Mouse (Mus musculus): ENCODE measurements at regions not wholly inside any gene's neighbourhood (a gene's known extent, or its start where the extent isn't known, plus 50 kb on each side); places are given as distances from the start of the nearest gene placed in this dataset.

GRCm38 (mm10) chr2:167878255-167878865 is 53.5 kb upstream of the Ptpn1 start:
- no peak for DNase-seq (ENCODE audit: low spot score)

- no peak for DNase-seq (ENCODE audit: low spot score)
Observed at GRCm38 (mm10) chr2:167877254-167877870, 54.5 kb upstream of the Ptpn1 start.

GRCm38 (mm10) chr2:167872507-167872906 is 59.4 kb upstream of the Ptpn1 start:
- no peak for DNase-seq (ENCODE audit: low spot score)

GRCm38 (mm10) chr2:167870153-167870552 is 61.7 kb upstream of the Ptpn1 start:
- DNase-seq (ENCODE audit: low spot score): no peak

GRCm38 (mm10) chr2:167866751-167867150 is 65.1 kb upstream of the Ptpn1 start:
- no peak for DNase-seq (ENCODE audit: low spot score)

GRCm38 (mm10) chr2:167865525-167865924 is 66.3 kb upstream of the Ptpn1 start:
- DNase-seq (ENCODE audit: low spot score): no peak

GRCm38 (mm10) chr2:167864672-167865071 is 67.2 kb upstream of the Ptpn1 start:
- no peak for DNase-seq (ENCODE audit: low spot score)

- DNase-seq (ENCODE audit: low spot score): no peak
Observed at GRCm38 (mm10) chr2:167864228-167864627, 67.6 kb upstream of the Ptpn1 start.

- no peak for DNase-seq (ENCODE audit: low spot score)
Observed at GRCm38 (mm10) chr2:167863616-167864015, 68.2 kb upstream of the Ptpn1 start.

GRCm38 (mm10) chr2:167861178-167861520 is 70.7 kb upstream of the Ptpn1 start:
- DNase-seq (ENCODE audit: low spot score): no peak

GRCm38 (mm10) chr2:167860457-167861177 is 71.2 kb upstream of the Ptpn1 start:
- no peak for DNase-seq (ENCODE audit: low spot score)

- peak; percentile 58 for DNase-seq (ENCODE audit: low spot score)
Observed at GRCm38 (mm10) chr2:167859575-167859974, 72.3 kb upstream of the Ptpn1 start.

GRCm38 (mm10) chr2:167858346-167858745 is 73.5 kb upstream of the Ptpn1 start:
- DNase-seq (ENCODE audit: low spot score): no peak

- no peak for DNase-seq (ENCODE audit: low spot score)
Observed at GRCm38 (mm10) chr2:167857911-167858310, 73.9 kb upstream of the Ptpn1 start.

GRCm38 (mm10) chr2:167856920-167857475 is 74.9 kb upstream of the Ptpn1 start:
- no peak for DNase-seq (ENCODE audit: low spot score)

GRCm38 (mm10) chr2:167856020-167856419 is 75.8 kb upstream of the Ptpn1 start:
- no peak for DNase-seq (ENCODE audit: low spot score)

GRCm38 (mm10) chr2:167854060-167854459 is 77.8 kb upstream of the Ptpn1 start:
- DNase-seq (ENCODE audit: low spot score): no peak

GRCm38 (mm10) chr2:167853411-167853821 is 78.4 kb upstream of the Ptpn1 start:
- no peak for DNase-seq (ENCODE audit: low spot score)

- DNase-seq (ENCODE audit: low spot score): no peak
Observed at GRCm38 (mm10) chr2:167852582-167852981, 79.3 kb upstream of the Ptpn1 start.

- DNase-seq (ENCODE audit: low spot score): no peak
Observed at GRCm38 (mm10) chr2:167851216-167851896, 80.5 kb upstream of the Ptpn1 start.

- DNase-seq (ENCODE audit: low spot score): no peak
Observed at GRCm38 (mm10) chr2:167849999-167850552, 81.8 kb upstream of the Ptpn1 start.

Measured in thymus, postnatal 0 days (tissue).